Mouse (Mus musculus): ENCODE measurements around the gene Dtd1. TPM values are rescaled to one million over a fixed set of nuclear protein-coding genes. Genes with fewer than 3 reads are reported as not detected.
A peak's percentile ranks its signal among the peaks of the same experiment; 100 is the strongest.

Dtd1 gene
- total and polyA plus RNA-seq, 3 experiments = 32.5 to 36.0 TPM; not detected in 1

DNA sequence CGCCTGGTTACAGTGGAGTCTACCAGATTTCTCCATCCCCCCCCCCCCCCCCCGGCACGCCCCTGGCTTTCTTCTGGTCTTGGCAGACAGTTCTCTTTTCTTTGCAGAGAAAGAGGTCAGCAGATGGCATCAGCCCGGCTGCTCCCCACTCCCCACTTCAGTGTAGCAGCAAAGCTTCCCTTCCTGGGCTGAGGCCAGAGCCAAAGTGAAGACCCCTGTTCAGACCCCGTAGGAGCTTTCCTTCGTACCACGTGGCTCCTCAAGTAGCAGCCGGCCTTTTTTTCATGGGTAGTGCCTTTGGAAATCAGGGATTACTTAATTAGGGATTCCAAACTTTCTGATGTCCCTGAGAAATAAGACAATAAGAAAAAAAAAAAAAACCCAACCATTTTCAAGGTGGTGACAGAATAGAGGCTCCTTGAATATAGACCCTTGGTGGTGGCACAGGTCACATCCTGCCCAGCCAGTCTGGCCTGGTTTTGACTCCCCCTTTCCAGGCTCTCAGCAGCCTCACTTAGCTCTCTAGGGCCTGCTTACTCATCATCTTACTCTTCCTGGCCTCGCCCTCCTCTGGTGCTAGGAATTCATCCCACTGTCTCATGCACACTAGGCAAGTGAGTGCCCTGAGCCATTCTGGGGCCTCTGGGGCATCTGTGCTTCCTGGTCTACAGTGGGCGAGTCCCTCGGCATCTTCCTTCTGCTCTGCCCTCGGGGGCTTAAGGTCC, 38.1 kb downstream of the Dtd1 start:
- H3K27me3 ChIP-seq (ENCODE audit: control insufficient read depth in 1 of 2, insufficient read depth in 2 of 2, low read length in 2 of 2) = no peaks in the 10 kb centered on the region
- TF ChIP-seq MAZ (IDR thresholded peaks at IDR 0.05; ENCODE audit: low read depth, low read length) (no peak), GABPA (IDR thresholded peaks at IDR 0.05; ENCODE audit: low read depth, low read length) (no peak)

DNA sequence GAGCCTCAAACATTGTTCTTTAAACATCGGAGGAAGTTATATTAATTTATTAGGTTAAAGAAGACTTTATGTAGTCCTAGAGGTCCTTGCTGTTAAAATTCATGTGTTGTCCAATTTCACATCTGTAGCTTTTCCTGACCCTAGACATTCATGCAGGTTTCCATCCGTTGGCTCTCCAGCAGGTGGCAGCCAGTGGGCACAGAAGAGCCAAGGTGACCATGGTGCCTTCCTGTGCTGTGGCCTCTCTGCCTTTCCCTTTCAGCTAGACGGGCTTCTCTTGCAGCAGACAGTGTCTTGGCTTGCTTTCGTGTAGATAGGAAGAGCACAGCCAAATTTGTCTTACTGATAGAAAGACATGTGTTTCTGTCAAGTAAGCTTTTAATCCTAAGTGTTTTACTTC, 39.0 kb downstream of the Dtd1 start:
- Histone ChIP-seq H3K4me3 (ENCODE audit: control insufficient read depth in 1 of 2, insufficient read depth in 1 of 2, low read depth in 2 of 2, low read length in 2 of 2) (no peak overlapping the region), H3K36me3 (ENCODE audit: control insufficient read depth in 1 of 2, insufficient read depth in 2 of 2, low read length in 2 of 2) (peaks cover 0 to 3% of the 10 kb centered on the region in 2 experiments; a peak in 2 of 4 replicates), H3K27ac (ENCODE audit: control insufficient read depth, low read depth, low read length) (no peak overlapping the region), H3K4me1 (ENCODE audit: control insufficient read depth in 1 of 2, insufficient read depth in 2 of 2, low read length in 2 of 2) (peaks cover 0 to 2% of the 10 kb centered on the region in 2 experiments; a peak in 1 of 4 replicates), H3K9me3 (replicated peaks; ENCODE audit: insufficient read depth, low read length) (no peaks in the 10 kb centered on the region), H3K9ac (ENCODE audit: control insufficient read depth, low read depth, low read length, poor library complexity, severe bottlenecking) (no peak overlapping the region), H3K79me2 (ENCODE audit: control insufficient read depth, insufficient read depth, low read length, poor library complexity) (no peaks in the 10 kb centered on the region), H3K27me3 (ENCODE audit: control insufficient read depth in 1 of 2, insufficient read depth in 2 of 2, low read length in 2 of 2) (no peaks in the 10 kb centered on the region)
- DNase-seq (ENCODE audit: low read depth, low spot score) = no peak
- TF ChIP-seq POLR2AphosphoS2 (IDR thresholded peaks at IDR 0.05; ENCODE audit: low read length) = no peak
- peak; percentile 22; the same call in 1 of the 2 replicates for TF ChIP-seq SMC3 (IDR thresholded peaks at IDR 0.05; ENCODE audit: low read depth, low read length)
- no peak for TF ChIP-seq ZC3H11A (IDR thresholded peaks at IDR 0.05; ENCODE audit: low read depth, low read length)
- TF ChIP-seq CTCF (IDR thresholded peaks at IDR 0.05 in 2 of 3, conservative IDR thresholded peaks at IDR 0.05 in 1 of 3; ENCODE audit: control insufficient read depth in 1 of 3, insufficient read depth in 1 of 3, low read depth in 2 of 3, low read length in 3 of 3, poor library complexity in 1 of 3, severe bottlenecking in 1 of 3) = peak in 1 of 3 experiments; percentile 28; a peak in 3 of 6 replicates

More for the DNA sequence above, 38.1 kb downstream of the Dtd1 start:
- no peak overlapping the region for H3K9ac ChIP-seq (ENCODE audit: control insufficient read depth, low read depth, low read length, poor library complexity, severe bottlenecking)
- H3K36me3 ChIP-seq (ENCODE audit: control insufficient read depth in 1 of 2, insufficient read depth in 2 of 2, low read length in 2 of 2) = peaks cover 0 to 3% of the 10 kb centered on the region in 2 experiments; a peak in 2 of 4 replicates
- DNase-seq (ENCODE audit: low read depth, low spot score) = no peak
- peaks cover 0 to 2% of the 10 kb centered on the region in 2 experiments; a peak in 1 of 4 replicates for H3K4me1 ChIP-seq (ENCODE audit: control insufficient read depth in 1 of 2, insufficient read depth in 2 of 2, low read length in 2 of 2)
- no peaks in the 10 kb centered on the region for H3K9me3 ChIP-seq (replicated peaks; ENCODE audit: insufficient read depth, low read length)
- H3K27ac ChIP-seq (ENCODE audit: control insufficient read depth, low read depth, low read length) = no peak overlapping the region
- H3K4me3 ChIP-seq (ENCODE audit: control insufficient read depth in 1 of 2, insufficient read depth in 1 of 2, low read depth in 2 of 2, low read length in 2 of 2) = no peak overlapping the region
- no peaks in the 10 kb centered on the region for H3K79me2 ChIP-seq (ENCODE audit: control insufficient read depth, insufficient read depth, low read length, poor library complexity)

DNA sequence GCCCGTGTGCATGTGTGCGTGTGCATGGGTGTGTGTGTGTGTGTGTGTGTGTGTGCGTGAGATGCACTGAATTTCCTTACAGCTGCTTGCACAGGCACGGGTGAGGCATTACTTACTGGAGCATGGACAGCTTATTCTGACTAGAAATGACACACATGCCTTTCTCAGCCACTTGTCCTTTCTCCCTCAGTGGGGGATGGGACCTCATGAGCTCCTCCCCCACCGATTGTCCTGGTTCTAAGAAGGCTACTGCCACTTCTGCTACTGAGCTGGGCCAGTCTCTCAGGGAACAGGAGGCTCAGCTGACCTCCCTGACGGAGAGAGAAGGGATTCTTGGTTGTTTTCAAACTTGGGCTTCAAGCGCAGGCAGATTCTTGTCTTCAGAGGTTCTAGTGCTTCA, 40.4 kb downstream of the Dtd1 start:
- Histone ChIP-seq H3K9me3 (replicated peaks; ENCODE audit: insufficient read depth, low read length) (no peaks in the 10 kb centered on the region), H3K4me3 (ENCODE audit: control insufficient read depth in 1 of 2, insufficient read depth in 1 of 2, low read depth in 2 of 2, low read length in 2 of 2) (no peak overlapping the region), H3K9ac (ENCODE audit: control insufficient read depth, low read depth, low read length, poor library complexity, severe bottlenecking) (no peak overlapping the region), H3K4me1 (ENCODE audit: control insufficient read depth in 1 of 2, insufficient read depth in 2 of 2, low read length in 2 of 2) (peaks cover 0 to 2% of the 10 kb centered on the region in 2 experiments; a peak in 1 of 4 replicates), H3K27ac (ENCODE audit: control insufficient read depth, low read depth, low read length) (no peak overlapping the region), H3K79me2 (ENCODE audit: control insufficient read depth, insufficient read depth, low read length, poor library complexity) (no peaks in the 10 kb centered on the region), H3K36me3 (ENCODE audit: control insufficient read depth in 1 of 2, insufficient read depth in 2 of 2, low read length in 2 of 2) (peaks cover 0 to 3% of the 10 kb centered on the region in 2 experiments; a peak in 2 of 4 replicates), H3K27me3 (ENCODE audit: control insufficient read depth in 1 of 2, insufficient read depth in 2 of 2, low read length in 2 of 2) (no peaks in the 10 kb centered on the region)
- TF ChIP-seq CTCF (IDR thresholded peaks at IDR 0.05 in 2 of 3, conservative IDR thresholded peaks at IDR 0.05 in 1 of 3; ENCODE audit: control insufficient read depth in 1 of 3, insufficient read depth in 1 of 3, low read depth in 2 of 3, low read length in 3 of 3, poor library complexity in 1 of 3, severe bottlenecking in 1 of 3) (no peak), JUND (IDR thresholded peaks at IDR 0.05; ENCODE audit: low read depth, low read length) (no peak), CHD1 (IDR thresholded peaks at IDR 0.05; ENCODE audit: low read depth, low read length) (no peak), SMC3 (IDR thresholded peaks at IDR 0.05; ENCODE audit: low read depth, low read length) (no peak), TCF12 (IDR thresholded peaks at IDR 0.05; ENCODE audit: low read depth, low read length) (no peak), POLR2AphosphoS5 (IDR thresholded peaks at IDR 0.05; ENCODE audit: borderline replicate concordance, low read depth, low read length) (no peak), TBP (IDR thresholded peaks at IDR 0.05; ENCODE audit: low read depth, low read length) (no peak), ZNF384 (IDR thresholded peaks at IDR 0.05; ENCODE audit: low read depth, low read length) (no peak), ETS1 (IDR thresholded peaks at IDR 0.05; ENCODE audit: low read depth, low read length) (no peak), NRF1 (IDR thresholded peaks at IDR 0.05; ENCODE audit: insufficient read depth, low read depth, low read length, poor library complexity, severe bottlenecking) (no peak), GATA1 (IDR thresholded peaks at IDR 0.05; ENCODE audit: low read depth, low read length) (no peak), HCFC1 (IDR thresholded peaks at IDR 0.05; ENCODE audit: low read depth, low read length) (no peak), USF2 (IDR thresholded peaks at IDR 0.05; ENCODE audit: borderline replicate concordance in 1 of 2, insufficient read depth in 1 of 2, low read depth in 1 of 2, low read length in 2 of 2) (no peak)
- no peak for DNase-seq (ENCODE audit: low read depth, low spot score)

Measured in MEL (cell line).